ENCODE assay signal across 30 mouse cellular contexts in genomic region chr2:116963116-116963873, GRCm38 (mm10).
A peak's percentile ranks its signal among the peaks of the same experiment; 100 is the strongest.
DNase-seq lines count a peak whose midpoint lies in the region; ATAC-seq and TF ChIP-seq lines count a peak whose summit lies in the region.
"Had no signal": no experiment of that assay in that cellular context is flagged by ENCODE, and none has a peak within 500 bp of the region (broad histone marks: within the 10 kb centered on the region; RNA-seq: fewer than 3 reads in every experiment).

No protein-coding gene starts in this region.

- no peak for TF ChIP-seq POLR2A in MEL (IDR thresholded peaks at IDR 0.05; ENCODE audit: control insufficient read depth in 1 of 2, insufficient read depth in 1 of 2, low read depth in 1 of 2, low read length in 2 of 2, poor library complexity in 1 of 2)

- peak; percentile 52 for ATAC-seq in megakaryocyte, adult 5-6 weeks (ENCODE audit: poor library complexity, severe bottlenecking)
- ATAC-seq in intestine, embryonic 16.5 days = no peak
- ATAC-seq: forebrain, embryonic 16.5 days had no signal

- H3K36me3 ChIP-seq in MEL (ENCODE audit: control insufficient read depth in 1 of 2, insufficient read depth in 2 of 2, low read length in 2 of 2) = no peaks in the 10 kb centered on the region
- no peaks in the 10 kb centered on the region for H3K36me3 ChIP-seq in intestine, embryonic 16.5 days (ENCODE audit: control insufficient read depth, insufficient read depth, low read length)
- H3K36me3 ChIP-seq: heart, embryonic 12.5 days; limb, embryonic 13.5 days; lung, embryonic 15.5 days; midbrain, embryonic 12.5 days; neural tube, embryonic 12.5 days had no signal

- H3K4me1 ChIP-seq in MEL (ENCODE audit: control insufficient read depth in 1 of 2, insufficient read depth in 2 of 2, low read length in 2 of 2) = no peaks in the 10 kb centered on the region
- H3K4me1 ChIP-seq in intestine, embryonic 16.5 days (ENCODE audit: control insufficient read depth, insufficient read depth, low read length) = no peaks in the 10 kb centered on the region
- H3K4me1 ChIP-seq: heart, embryonic 12.5 days; limb, embryonic 13.5 days; lung, embryonic 15.5 days; midbrain, embryonic 12.5 days; neural tube, embryonic 12.5 days had no signal

- no peak for TF ChIP-seq RAD21 in MEL (IDR thresholded peaks at IDR 0.05; ENCODE audit: low read depth, low read length)

- no peaks in the 10 kb centered on the region for H3K9me3 ChIP-seq in MEL (replicated peaks; ENCODE audit: insufficient read depth, low read length)
- no peaks in the 10 kb centered on the region for H3K9me3 ChIP-seq in intestine, embryonic 16.5 days (ENCODE audit: control insufficient read depth, low read length)
- H3K9me3 ChIP-seq: heart, embryonic 12.5 days; limb, embryonic 13.5 days; lung, embryonic 15.5 days; megakaryocyte, embryonic 14.5 days; midbrain, embryonic 12.5 days; neural tube, embryonic 12.5 days had no signal

- H3K4me2 ChIP-seq in intestine, embryonic 16.5 days (ENCODE audit: low read depth, low read length) = no peak overlapping the region
- H3K4me2 ChIP-seq: heart, embryonic 12.5 days; hindbrain, embryonic 14.5 days; limb, embryonic 13.5 days; liver, embryonic 11.5 days; lung, embryonic 15.5 days; midbrain, embryonic 12.5 days; neural tube, embryonic 12.5 days had no signal

- H3K79me2 ChIP-seq in MEL (ENCODE audit: control insufficient read depth, insufficient read depth, low read length, poor library complexity) = no peaks in the 10 kb centered on the region

- WGBS in intestine, embryonic 16.5 days = 81% methylated on average over 8 of the region's 8 CpGs

- H3K9ac ChIP-seq in MEL (ENCODE audit: control insufficient read depth, low read depth, low read length, poor library complexity, severe bottlenecking) = no peak overlapping the region
- H3K9ac ChIP-seq in intestine, embryonic 16.5 days (ENCODE audit: low read depth, low read length) = no peak overlapping the region
- H3K9ac ChIP-seq: heart, embryonic 12.5 days; hindbrain, embryonic 14.5 days; limb, embryonic 13.5 days; lung, embryonic 15.5 days; midbrain, embryonic 12.5 days; neural tube, embryonic 12.5 days had no signal

- no peak overlapping the region for H3K27ac ChIP-seq in MEL (ENCODE audit: control insufficient read depth, low read depth, low read length)
- H3K27ac ChIP-seq in intestine, embryonic 16.5 days (ENCODE audit: low read length) = no peak overlapping the region
- H3K27ac ChIP-seq: hindbrain, embryonic 14.5 days; limb, embryonic 13.5 days; lung, embryonic 15.5 days; midbrain, embryonic 12.5 days; neural tube, embryonic 12.5 days; stomach, postnatal 0 days had no signal

- no peaks in the 10 kb centered on the region; a peak in 1 of 4 replicates for H3K27me3 ChIP-seq in MEL (ENCODE audit: control insufficient read depth in 1 of 2, insufficient read depth in 2 of 2, low read length in 2 of 2)
- no peaks in the 10 kb centered on the region for H3K27me3 ChIP-seq in intestine, embryonic 16.5 days (replicated peaks; ENCODE audit: control insufficient read depth, insufficient read depth, low read length)
- H3K27me3 ChIP-seq: heart, embryonic 12.5 days; limb, embryonic 13.5 days; lung, embryonic 15.5 days; megakaryocyte, embryonic 14.5 days; neural tube, embryonic 12.5 days had no signal

- no peak overlapping the region for H3K4me3 ChIP-seq in MEL (ENCODE audit: control insufficient read depth in 1 of 2, insufficient read depth in 1 of 2, low read depth in 2 of 2, low read length in 2 of 2)
- H3K4me3 ChIP-seq in intestine, embryonic 16.5 days (ENCODE audit: low read length) = no peak overlapping the region
- H3K4me3 ChIP-seq: erythroblast, embryonic 14.5 days; heart, embryonic 12.5 days; limb, embryonic 13.5 days; lung, embryonic 15.5 days; megakaryocyte, embryonic 14.5 days; midbrain, embryonic 12.5 days; myocyte; neural tube, embryonic 12.5 days had no signal

- TF ChIP-seq CTCF in MEL (IDR thresholded peaks at IDR 0.05 in 2 of 3, conservative IDR thresholded peaks at IDR 0.05 in 1 of 3; ENCODE audit: control insufficient read depth in 1 of 3, insufficient read depth in 1 of 3, low read depth in 2 of 3, low read length in 3 of 3, poor library complexity in 1 of 3, severe bottlenecking in 1 of 3) = no peak

- no peak for TF ChIP-seq EP300 in MEL (IDR thresholded peaks at IDR 0.05; ENCODE audit: low read depth in 1 of 2, low read length in 2 of 2)

- DNase-seq in heart, adult 11 months = peak; percentile 73
- DNase-seq in heart, adult 8-10 months (ENCODE audit: low spot score) = no peak
- peak; percentile 61 for DNase-seq in 416B (ENCODE audit: low read depth)
- peak; percentile 12 for DNase-seq in MEL (ENCODE audit: low read depth, low spot score)
- no peak for DNase-seq in kidney, postnatal 36 days
- DNase-seq in thymus, postnatal 10 days (ENCODE audit: low spot score in 2 of 2) = no peak
- DNase-seq: adrenal gland, postnatal 14 days; cerebellum, adult 11-12 months; cerebellum, adult 9-11 months; gastrocnemius, postnatal 14 days; heart, adult 18-20 months; kidney, adult 18-20 months; kidney, postnatal 4 days; right cerebral cortex, postnatal 14 days; spleen, adult 18-20 months; thymus, adult 2 months had no signal

TF ChIP-seq in MEL, 35 proteins besides CTCF, POLR2A, EP300 and RAD21:
- no peak for TF ChIP-seq ZKSCAN1 (IDR thresholded peaks at IDR 0.05; ENCODE audit: low read depth, low read length)
- TF ChIP-seq MYB (IDR thresholded peaks at IDR 0.05; ENCODE audit: low read depth, low read length) = no peak
- TF ChIP-seq USF2 (IDR thresholded peaks at IDR 0.05; ENCODE audit: borderline replicate concordance in 1 of 2, insufficient read depth in 1 of 2, low read depth in 1 of 2, low read length in 2 of 2) = no peak
- no peak for TF ChIP-seq SMC3 (IDR thresholded peaks at IDR 0.05; ENCODE audit: low read depth, low read length)
- no peak for TF ChIP-seq MAX (IDR thresholded peaks at IDR 0.05; ENCODE audit: low read length)
- no peak for TF ChIP-seq MEF2A (IDR thresholded peaks at IDR 0.05; ENCODE audit: extremely low read depth, insufficient replicate concordance, low read depth, low read length, poor library complexity, severe bottlenecking)
- no peak for TF ChIP-seq ELF1 (IDR thresholded peaks at IDR 0.05; ENCODE audit: low read depth, low read length)
- no peak for TF ChIP-seq CHD1 (IDR thresholded peaks at IDR 0.05; ENCODE audit: low read depth, low read length)
- no peak for TF ChIP-seq USF1 (IDR thresholded peaks at IDR 0.05; ENCODE audit: low read depth, low read length)
- no peak for TF ChIP-seq GABPA (IDR thresholded peaks at IDR 0.05; ENCODE audit: low read depth, low read length)
- TF ChIP-seq ZNF384 (IDR thresholded peaks at IDR 0.05; ENCODE audit: low read depth, low read length) = no peak
- no peak for TF ChIP-seq POLR2AphosphoS5 (IDR thresholded peaks at IDR 0.05; ENCODE audit: borderline replicate concordance, low read depth, low read length)
- TF ChIP-seq MYC (IDR thresholded peaks at IDR 0.05; ENCODE audit: low read depth, low read length) = no peak
- TF ChIP-seq RCOR1 (IDR thresholded peaks at IDR 0.05; ENCODE audit: low read depth, low read length) = no peak
- no peak for TF ChIP-seq SIN3A (IDR thresholded peaks at IDR 0.05; ENCODE audit: low read length)
- TF ChIP-seq BHLHE40 (IDR thresholded peaks at IDR 0.05; ENCODE audit: borderline replicate concordance, low read depth, low read length) = no peak

Comparison
In these comparisons a context has a peak if more than half of its experiments do, and no peak if none do; other contexts are left out.
1. DNase-seq: peak in heart, adult 11 months (single experiment), 416B (single experiment) and MEL (single experiment); none in heart, adult 8-10 months (single experiment), kidney, postnatal 36 days (0 of 2) and thymus, postnatal 10 days (0 of 2).